Mouse (Mus musculus) ES-E14 (cell line): ENCODE measurements around the gene Tnr. TPM values are rescaled to one million over a fixed set of nuclear protein-coding genes. Genes with fewer than 3 reads are reported as not detected.

Experiments
- DNase-seq: peaks from one replicate; pipeline ENCODE4 v3.0.0-alpha.2; 2013; ENCODE audit warnings: low read depth, low spot score
- H3K27ac ChIP-seq: 2 replicates; pipeline ENCODE4 v1.5.1; 2012; ENCODE audit warnings: low read depth, mild to moderate bottlenecking, low read length, moderate library complexity, mixed read lengths; ENCODE audit not compliant: poor library complexity, insufficient read depth, severe bottlenecking
- H3K36me3 ChIP-seq: 2 replicates; pipeline ENCODE4 v1.6.1; 2012; ENCODE audit warnings: mild to moderate bottlenecking, low read length, moderate library complexity, mixed read lengths; ENCODE audit not compliant: control insufficient read depth, poor library complexity, insufficient read depth, severe bottlenecking
- H3K4me1 ChIP-seq, 2 experiments: fragments of 150-350 bp in 1 of 2; sonication (generic) in 1 of 2; 2 replicates each; pipeline ENCODE4 v1.6.1; 2012; ENCODE audit warnings: low read length in 2 of 2, mild to moderate bottlenecking in 1 of 2, mixed read lengths in 1 of 2; ENCODE audit not compliant: control insufficient read depth in 2 of 2, insufficient read depth in 2 of 2, poor library complexity in 1 of 2
- H3K4me3 ChIP-seq, 2 experiments: fragments of 150-350 bp in 1 of 2; sonication (generic) in 1 of 2; 2 replicates each; pipeline ENCODE4 v1.5.1; 2012; ENCODE audit warnings: low read length in 2 of 2, low read depth in 1 of 2, mild to moderate bottlenecking in 1 of 2, mixed read lengths in 1 of 2; ENCODE audit not compliant: insufficient read depth in 1 of 2, poor library complexity in 1 of 2, severe bottlenecking in 1 of 2
- H3K9ac ChIP-seq: 2 replicates; pipeline ENCODE4 v1.6.1; 2012; ENCODE audit warnings: low read depth, mild to moderate bottlenecking, low read length, mixed read lengths; ENCODE audit not compliant: poor library complexity, insufficient read depth, severe bottlenecking
- H3K9me3 ChIP-seq: fragments of 150-350 bp; sonication (generic); 2 replicates; pipeline ENCODE4 v1.6.1; 2012; ENCODE audit warnings: low read depth, mild to moderate bottlenecking, low read length; ENCODE audit not compliant: control insufficient read depth, insufficient read depth
- CHD2 ChIP-seq: IDR thresholded peaks from 2 replicates; pipeline ENCODE4 v1.6.1; 2014; ENCODE audit warnings: mild to moderate bottlenecking, low read depth, low read length, inconsistent platforms
- HCFC1 ChIP-seq: IDR thresholded peaks from 2 replicates; pipeline ENCODE4 v1.6.1; 2012; ENCODE audit warnings: low read length, inconsistent platforms, borderline replicate concordance; ENCODE audit not compliant: insufficient read depth
- MAFK ChIP-seq: IDR thresholded peaks from 2 replicates; pipeline ENCODE4 v1.6.1; 2014; ENCODE audit warnings: mild to moderate bottlenecking, low read depth, low read length, inconsistent platforms; ENCODE audit not compliant: insufficient read depth
- ZC3H11A ChIP-seq: IDR thresholded peaks from 2 replicates; pipeline ENCODE4 v1.6.1; 2012; ENCODE audit warnings: low read depth, mild to moderate bottlenecking, inconsistent platforms, low read length, borderline replicate concordance
- ZNF384 ChIP-seq: IDR thresholded peaks from 2 replicates; pipeline ENCODE4 v1.6.1; 2012; ENCODE audit warnings: low read depth, low read length, inconsistent platforms
- in situ Hi-C, 2 experiments: fragments of 600-800 bp; cut with MboI; formaldehyde crosslinking; loops; one replicate each; pipeline ENCODE4 v1.15.1; 2025; ENCODE audit warnings: low sequenced_read_pairs in 2 of 2, inconsistent platforms in 1 of 2; ENCODE audit not compliant: unreplicated experiment in 2 of 2
- total RNA-seq: library from RNA; depleted of rRNA; stranded (reverse); fragments of 300-350 nt; gene quantifications from 2 replicates; pipeline ENCODE4 v1.2.3, GENCODE M21; 2012

Gene Tnr
- total RNA-seq, 1 experiment = not detected

- no peaks in the 10 kb centered on the region for H3K9me3 ChIP-seq
- no peak overlapping the region for H3K4me3 ChIP-seq
- H3K36me3 ChIP-seq = no peaks in the 10 kb centered on the region
- DNase-seq = no peak
- TF ChIP-seq ZNF384 (no peak), HCFC1 (no peak), CHD2 (no peak), MAFK (no peak), ZC3H11A (no peak)
- H3K9ac ChIP-seq = no peak overlapping the region
- in situ Hi-C loops = no loop called here
- no peak overlapping the region for H3K27ac ChIP-seq
- H3K4me1 ChIP-seq = no peaks in the 10 kb centered on the region
Observed at GRCm38 (mm10) chr1:159889012-159889765, 365.6 kb downstream of the Tnr start.

- no peak for DNase-seq
- Histone ChIP-seq H3K9ac (no peak overlapping the region), H3K36me3 (no peaks in the 10 kb centered on the region), H3K4me3 (no peak overlapping the region), H3K4me1 (no peaks in the 10 kb centered on the region), H3K9me3 (no peaks in the 10 kb centered on the region), H3K27ac (no peak overlapping the region)
- TF ChIP-seq CHD2 = no peak
- TF ChIP-seq MAFK = no peak
- no peak for TF ChIP-seq HCFC1
- TF ChIP-seq ZNF384 = no peak
- TF ChIP-seq ZC3H11A = no peak
- in situ Hi-C loops = no loop called here
Observed at GRCm38 (mm10) chr1:159890524-159890923, 367.0 kb downstream of the Tnr start.

GRCm38 (mm10) chr1:159895094-159895493 is 371.5 kb downstream of the Tnr start:
- no peak for TF ChIP-seq ZNF384
- no peak for TF ChIP-seq MAFK
- no peak for TF ChIP-seq HCFC1
- TF ChIP-seq ZC3H11A = no peak
- TF ChIP-seq CHD2 = no peak
- Histone ChIP-seq H3K9me3 (no peaks in the 10 kb centered on the region), H3K27ac (no peak overlapping the region), H3K9ac (no peak overlapping the region), H3K4me1 (no peaks in the 10 kb centered on the region), H3K4me3 (no peak overlapping the region), H3K36me3 (no peaks in the 10 kb centered on the region)
- in situ Hi-C loops = no loop called here
- DNase-seq = no peak

GRCm38 (mm10) chr1:159899991-159900390 is 376.4 kb downstream of the Tnr start:
- no peaks in the 10 kb centered on the region for H3K36me3 ChIP-seq
- H3K9me3 ChIP-seq = no peaks in the 10 kb centered on the region
- in situ Hi-C loops = loop anchor here in 1 of 2 experiments (10.0 kb wide), 1 partner anchor 165 kb away; no protein-coding TSS in a partner anchor
- H3K4me3 ChIP-seq = no peak overlapping the region
- TF ChIP-seq MAFK (no peak), CHD2 (no peak), ZNF384 (no peak), HCFC1 (no peak), ZC3H11A (no peak)
- no peak overlapping the region for H3K27ac ChIP-seq
- no peak overlapping the region for H3K9ac ChIP-seq
- H3K4me1 ChIP-seq = no peaks in the 10 kb centered on the region
- DNase-seq = no peak
